Mouse (Mus musculus) liver (tissue): ENCODE measurements around the gene Slc6a19.
"Not testable (repeated sequence)": the region's sequence is repeated elsewhere in the genome, so short reads cannot be mapped to it uniquely, and the experiment has no call there.

Source experiments
- DNase-seq: peaks from one replicate; pipeline ENCODE4 v3.0.0-alpha.2; 2020; ENCODE audit warnings: mixed read lengths

The Slc6a19 gene

DNA sequence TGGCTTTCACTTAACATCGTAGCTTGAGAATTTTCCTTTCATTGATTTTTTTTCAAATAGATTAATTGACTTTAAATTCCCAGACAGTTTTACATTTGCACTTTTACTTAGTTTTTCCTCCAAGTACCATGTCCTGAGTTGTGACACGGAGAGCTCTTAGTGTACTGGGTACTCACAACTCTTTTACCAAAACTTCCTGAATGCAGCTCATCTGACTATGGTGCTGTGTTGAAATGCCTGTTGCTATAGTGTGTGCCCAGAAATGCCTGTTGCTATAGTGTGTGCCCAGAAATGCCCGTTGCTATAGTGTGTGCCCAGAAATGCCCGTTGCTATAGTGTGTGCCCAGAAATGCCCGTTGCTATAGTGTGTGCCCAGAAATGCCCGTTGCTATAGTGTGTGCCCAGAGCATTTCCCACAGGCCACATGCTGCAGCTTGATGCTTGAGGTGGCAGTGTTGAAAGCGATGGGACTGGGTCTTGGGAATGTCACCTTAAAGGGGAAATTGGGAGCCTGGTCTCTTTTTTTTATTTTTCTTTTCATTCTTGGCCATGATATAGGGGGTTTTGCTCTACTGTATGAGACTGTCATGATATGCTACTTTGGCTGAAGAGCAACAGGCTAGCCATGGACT lies at the start of gene Slc6a19:
Gene Slc6a19 (minus strand): TSS at position 172 of the 632 bp plus-strand sequence.
- DNase-seq, result no peak

DNA sequence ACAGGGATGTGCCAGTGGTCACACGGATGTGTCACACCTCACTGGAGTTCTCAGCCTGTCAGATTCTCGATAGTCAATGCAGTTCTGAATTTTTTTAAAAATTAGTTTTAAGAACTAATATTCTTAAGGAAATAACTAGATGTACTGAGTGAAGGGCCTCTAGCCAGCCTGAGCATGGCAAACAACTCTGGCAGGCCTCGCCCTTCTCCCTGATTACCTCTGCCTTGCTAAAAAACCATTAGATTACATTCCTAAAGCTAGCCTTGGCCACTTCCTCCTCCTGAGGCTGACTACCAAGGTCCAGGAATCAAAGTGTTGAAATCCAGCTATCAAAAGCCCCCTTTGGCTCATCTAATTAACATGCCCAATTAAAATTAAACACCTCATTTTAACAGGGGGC lies 46.6 kb upstream of the Slc6a19 start:
- no peak for DNase-seq

DNA sequence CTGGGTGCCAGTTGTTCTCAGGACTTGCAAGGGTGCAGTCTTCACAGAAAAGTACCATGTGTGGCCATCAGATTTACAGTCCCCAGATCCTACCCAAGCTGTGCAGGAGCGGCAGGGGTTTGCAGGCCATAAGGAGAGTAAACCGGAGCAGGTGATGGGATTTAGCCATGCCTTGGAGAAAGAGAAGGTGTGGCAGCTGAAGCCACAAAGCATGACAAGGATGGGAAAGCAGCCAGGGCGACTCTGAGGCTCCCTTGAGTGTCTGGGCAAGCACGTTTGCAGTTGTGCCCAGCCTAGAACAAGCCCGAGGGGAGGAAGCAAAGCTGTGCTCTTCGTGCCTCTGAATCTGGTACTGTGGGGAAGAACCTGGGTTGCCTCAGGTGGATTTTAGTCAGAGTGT lies 45.8 kb upstream of the Slc6a19 start:
- no peak for DNase-seq

DNA sequence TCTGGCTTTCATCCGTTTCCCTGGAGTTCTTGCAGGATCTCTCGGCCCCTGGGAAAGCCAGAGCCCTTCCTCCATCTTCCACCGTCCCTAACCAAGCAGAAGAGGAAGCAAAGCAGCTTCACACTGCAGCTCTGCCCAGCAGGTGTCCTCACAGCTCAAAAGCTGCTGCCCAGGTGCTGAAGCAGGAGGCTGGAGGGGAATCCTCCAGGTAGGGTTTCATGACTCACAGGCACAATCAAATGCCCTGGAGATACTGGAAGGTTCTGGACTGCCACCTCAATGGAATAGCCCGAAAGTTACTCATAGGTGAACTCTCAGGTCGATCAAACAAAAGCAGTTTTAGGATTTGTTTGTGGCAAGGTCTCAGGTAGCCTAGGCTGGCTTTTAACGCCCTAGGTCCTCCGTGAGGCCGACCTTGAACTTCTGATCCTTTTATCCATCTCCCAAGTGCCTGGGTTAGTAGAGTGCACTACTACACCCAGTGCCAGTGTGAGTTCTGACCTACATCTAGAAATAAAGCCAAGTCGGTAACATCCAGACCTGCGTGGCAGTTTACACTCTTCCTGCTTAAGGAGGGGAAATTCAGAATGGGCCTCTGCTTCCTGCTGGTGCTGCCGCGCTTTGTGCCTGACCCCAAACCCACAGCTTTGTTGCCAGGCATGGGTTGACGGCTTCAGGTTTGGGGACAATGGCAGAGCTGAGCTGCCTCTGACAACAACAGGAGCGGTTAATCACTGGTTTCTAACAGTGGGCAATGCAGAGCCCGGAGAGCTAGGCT lies 44.2 kb upstream of the Slc6a19 start:
- DNase-seq, result no peak

DNA sequence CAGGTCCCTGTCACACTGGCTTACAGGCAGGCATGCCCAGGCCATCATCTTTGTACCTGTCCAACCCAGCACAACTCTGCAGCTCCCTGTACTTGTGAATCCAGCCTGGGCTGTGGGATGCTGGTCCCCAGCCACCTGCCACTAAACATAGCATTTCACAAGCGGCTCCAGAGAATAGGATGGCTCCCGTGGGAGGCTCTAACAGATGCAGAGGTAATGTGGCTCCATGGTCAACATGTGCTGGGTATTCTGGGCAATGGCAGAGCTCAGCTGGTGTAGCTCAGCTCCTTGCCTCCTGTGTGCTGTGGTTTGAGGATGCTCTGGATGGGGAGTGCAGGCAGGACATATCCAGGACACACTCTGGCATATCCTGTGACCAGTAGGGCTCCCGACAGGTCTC lies 39.0 kb upstream of the Slc6a19 start:
- DNase-seq, result no peak

DNA sequence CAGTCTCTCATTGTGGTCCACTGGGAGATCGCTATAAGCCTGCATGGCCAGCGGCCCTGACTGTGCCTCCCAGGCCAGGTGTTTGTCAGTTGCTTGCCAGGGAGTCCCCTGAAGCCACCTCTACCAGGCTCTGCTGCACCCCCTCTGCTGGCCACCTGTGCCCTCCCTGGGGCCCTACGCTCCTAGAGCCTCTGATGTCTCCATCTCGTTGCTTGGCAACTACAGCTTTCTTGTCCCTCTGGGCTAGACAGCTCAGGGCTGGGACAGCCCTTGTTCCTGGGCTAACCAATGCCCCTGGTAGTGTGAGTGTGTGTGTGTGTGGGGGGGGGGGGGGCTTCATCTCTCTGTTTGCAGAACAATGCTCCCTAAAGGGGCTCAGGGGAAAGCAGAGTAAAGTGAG lies 38.3 kb upstream of the Slc6a19 start:
- DNase-seq, result no peak

DNA sequence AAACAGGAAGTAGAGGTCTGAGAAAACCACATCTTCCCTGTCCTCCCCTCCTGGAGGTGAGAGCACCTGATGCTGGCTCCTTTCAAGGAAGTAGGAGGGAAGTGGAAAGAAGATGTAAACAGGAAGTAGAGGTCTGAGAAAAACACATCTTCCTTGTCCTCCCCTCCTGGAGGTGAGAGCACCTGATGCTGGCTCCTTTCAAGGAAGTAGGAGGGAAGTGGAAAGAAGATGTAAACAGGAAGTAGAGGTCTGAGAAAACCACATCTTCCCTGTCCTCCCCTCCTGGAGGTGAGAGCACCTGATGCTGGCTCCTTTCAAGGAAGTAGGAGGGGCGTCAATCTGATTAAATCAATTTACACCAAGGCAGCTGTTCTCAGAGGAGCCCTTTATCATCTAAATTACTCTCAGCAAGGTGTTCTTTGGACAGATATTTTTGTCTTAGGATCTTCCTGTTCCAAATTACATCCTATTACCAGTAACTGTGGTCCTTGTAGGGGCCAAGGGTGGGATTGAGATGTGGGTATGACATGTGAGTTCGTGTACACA lies 35.8 kb upstream of the Slc6a19 start:
- not testable (repeated sequence) for DNase-seq

DNA sequence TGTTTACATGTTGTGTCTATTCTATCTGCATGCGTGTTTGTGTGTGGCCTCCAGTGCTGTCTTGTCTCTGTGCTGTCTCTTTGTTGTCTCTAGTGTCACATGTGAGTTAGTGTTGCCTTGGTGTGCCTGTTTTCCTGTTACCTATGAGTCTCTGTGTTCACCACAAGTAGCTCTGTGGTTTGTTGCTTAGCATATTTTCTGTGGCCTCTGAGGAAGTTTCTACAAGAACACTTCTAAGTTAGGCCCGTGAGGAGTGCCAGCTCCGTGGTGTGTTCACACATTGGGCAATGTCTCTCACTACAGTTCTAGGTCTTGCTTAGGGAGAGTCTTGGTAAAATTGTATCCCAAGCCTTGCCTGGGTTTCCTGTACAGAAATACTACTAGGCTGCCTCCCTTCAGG lies 32.3 kb upstream of the Slc6a19 start:
- no peak for DNase-seq

DNA sequence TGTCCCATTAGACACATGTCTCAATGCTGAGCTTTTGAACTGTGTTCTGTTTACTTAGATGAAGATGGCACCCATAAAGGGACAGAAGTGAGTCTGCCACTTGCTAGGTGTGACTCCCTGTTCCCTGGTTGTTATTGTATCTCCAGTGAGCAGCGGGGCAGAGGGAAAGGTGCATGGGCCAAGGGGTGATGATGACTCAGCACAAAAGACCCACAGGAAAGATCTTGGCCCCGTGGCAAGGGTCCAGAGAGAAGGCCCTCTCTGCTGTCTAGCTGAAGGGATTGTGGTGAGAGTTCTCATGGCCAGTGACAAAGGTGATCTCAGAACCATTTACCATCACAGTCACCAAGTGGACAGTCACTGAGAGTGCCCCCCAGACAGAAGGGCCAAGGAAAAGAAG lies 31.3 kb upstream of the Slc6a19 start:
- no peak for DNase-seq

DNA sequence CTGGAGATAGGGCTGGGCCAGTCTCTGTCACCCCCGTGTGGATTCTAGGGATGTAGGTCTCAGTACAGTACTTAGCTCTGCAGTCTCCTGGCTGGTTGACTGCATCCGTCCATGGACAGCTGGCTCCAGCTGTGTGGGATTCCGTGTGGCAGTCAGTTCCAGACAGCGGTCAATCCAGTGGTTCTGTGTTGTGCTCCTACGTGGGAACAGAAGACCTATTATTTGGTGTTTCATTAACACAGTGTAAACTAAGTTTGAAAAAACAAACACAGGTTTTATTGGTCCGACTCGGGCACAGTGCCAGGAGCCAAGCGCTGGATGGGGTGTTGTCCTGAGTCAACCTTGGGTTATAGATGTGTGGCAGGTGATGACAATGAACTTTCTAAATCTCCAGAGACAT lies 30.6 kb upstream of the Slc6a19 start:
- no peak for DNase-seq

DNA sequence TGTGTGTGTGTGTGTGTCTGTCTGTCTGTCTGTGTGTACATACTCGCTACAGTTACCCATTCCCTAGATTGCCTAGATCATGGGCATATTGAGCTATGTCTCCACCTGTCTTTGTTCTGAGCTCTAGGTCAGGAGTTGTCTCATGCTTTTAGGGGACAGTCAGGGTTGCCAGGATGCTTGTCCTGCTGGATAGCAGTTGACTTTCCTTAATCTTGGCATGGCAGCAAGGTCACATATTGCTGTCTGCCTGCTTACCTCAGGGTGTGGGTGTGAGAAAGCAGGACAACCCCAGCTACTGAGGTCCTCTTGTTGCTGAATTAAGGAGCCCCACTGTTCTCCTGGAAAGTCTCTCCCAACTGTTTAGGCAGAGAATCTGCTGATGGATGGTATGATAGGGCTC lies 29.7 kb upstream of the Slc6a19 start:
- DNase-seq, result no peak

DNA sequence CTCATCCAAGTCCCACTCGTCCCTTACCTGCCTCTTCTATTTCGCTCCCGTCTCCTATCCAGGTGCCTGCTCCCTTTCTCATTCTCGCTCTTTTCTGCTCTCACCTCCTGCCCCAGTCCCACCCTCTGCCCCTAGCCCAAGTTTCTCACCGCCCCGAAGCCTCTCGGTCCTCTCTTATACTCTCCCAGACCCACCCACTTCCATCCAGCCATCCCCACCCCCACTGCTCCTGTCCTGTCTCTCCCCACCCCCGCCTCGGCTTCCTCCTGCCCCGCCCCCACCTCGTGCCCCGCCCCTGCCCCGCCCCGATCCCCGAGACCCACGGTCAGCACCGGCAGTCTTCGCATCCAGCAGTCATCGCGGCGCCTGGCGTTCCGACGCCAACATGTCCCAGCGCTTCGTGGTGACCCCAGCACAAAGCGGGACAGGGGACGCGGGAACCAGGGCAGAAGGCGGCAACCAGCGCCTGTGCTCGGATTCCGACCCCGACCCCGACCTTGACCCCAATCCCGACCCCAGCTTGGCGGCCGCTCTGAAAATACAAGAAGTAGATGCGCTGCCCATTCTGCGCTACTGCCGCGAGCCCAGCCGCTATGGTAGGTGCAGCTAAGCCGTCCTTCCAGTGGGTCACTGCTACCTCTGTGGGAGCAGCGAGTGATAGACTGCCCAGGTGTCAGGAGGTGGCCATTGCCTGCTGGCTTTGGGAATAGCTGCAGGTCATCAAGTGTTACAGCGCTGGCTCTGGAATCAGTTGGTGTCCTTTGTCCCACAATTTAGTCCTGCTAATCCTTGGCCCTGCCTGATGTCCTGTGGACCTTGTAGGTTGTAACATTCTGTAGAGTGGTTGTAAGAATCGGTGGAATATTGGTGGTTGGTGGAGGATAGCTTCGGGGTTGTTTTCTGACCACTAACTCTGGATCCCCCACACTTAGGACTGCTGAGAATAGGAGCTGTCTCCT lies 28.4 kb upstream of the Slc6a19 start, which contains the start of gene Slc12a7:
Gene Slc12a7 (plus strand): TSS at position 353 of the 959 bp plus-strand sequence.
- peak; percentile 53 for DNase-seq

DNA sequence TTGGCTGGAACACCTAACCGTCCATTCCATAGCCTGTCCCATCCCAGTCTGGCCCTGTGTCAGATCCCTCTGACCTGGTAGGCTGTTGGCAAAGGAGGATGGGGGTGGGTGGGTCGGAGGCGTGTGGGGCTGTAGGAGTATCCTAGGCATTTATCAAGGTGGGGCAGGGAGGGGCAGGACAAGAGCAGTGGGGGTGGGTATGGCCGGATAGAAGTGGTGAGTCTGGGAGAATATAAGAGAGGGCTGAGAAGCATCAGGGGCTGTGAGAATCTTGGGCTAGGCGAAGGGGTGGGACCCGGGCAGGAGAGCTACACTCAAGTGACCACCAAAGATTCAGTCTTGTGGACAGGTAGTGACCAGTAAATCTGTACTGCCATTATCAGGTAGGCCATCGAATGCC lies 27.6 kb upstream of the Slc6a19 start:
- DNase-seq, result no peak

DNA sequence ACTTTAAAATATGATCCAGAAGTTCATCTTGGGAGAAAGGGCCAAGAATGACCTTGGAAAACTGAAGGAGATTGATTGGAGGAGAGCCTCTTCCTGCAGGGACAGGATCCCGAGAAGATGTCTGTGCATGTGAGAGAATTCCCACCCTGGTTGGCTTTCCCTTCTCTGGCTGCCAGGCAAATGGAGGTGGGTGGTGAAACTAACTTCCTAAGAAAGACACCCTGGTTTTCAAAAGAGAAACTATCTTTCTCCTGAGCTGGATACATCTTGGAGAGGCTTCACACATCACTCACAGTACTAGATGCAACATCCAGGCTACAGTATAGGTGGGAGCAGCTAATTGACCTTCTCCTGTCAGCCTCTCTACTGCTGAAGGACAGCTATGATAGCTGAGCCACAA lies 26.2 kb upstream of the Slc6a19 start:
- DNase-seq, result no peak

DNA sequence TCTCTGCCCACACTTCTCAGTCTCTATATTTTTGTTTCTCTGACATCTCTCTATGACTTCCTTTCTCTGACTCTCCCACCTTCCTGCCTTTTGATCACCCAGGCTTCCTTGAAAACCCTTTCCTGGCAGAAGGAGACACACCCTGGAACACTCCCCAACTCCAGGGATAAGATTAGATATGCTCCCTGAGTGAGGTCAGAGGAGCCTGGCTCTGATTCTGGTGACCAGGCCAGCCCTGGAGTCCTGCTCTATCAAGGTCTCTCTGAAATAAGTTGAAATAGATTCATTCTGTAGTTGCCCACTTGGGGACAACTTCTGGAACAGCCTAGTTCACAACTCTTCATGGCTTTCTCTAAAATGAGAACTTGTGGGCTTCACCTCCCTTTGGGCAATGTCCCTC lies 24.0 kb upstream of the Slc6a19 start:
- no peak for DNase-seq

DNA sequence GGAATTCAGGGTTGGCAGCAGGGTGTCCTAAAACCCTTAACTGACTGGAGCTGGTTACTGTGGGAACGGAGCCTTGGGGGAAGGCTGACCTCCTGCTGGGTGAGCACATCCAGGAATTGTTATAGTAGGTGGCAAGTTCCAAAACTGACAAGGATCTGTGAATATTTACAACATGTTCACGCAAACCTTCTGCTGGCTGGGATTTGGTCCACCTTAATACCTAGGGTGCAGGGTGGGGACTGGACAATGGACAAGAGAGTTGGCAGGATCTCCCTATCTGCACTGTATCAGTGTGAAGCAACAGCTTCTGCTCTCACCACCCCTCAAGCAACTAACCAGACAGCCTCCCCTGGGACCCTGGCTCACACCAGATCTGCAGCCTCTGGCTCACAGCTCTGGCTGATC lies 23.0 kb upstream of the Slc6a19 start:
- no peak for DNase-seq

DNA sequence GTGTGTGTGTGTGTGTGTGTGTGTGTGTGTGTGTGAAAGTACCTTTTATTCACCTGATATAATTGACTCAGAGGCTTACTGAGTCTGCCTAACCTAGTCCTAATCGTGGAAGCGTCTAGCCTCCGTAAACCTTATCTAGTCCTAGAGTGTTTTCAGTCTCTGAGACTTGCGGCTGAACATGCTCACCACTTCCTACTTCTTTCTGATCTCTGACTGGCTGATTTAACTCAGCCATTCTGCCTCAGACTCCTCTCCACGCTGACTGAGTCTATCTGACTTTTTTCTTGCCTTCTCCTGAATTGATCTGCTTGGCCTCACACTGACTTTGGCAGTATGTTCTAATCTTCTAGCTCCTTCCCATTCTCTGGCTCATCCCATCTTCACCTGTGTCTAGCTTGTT lies 20.6 kb upstream of the Slc6a19 start:
- no peak for DNase-seq

DNA sequence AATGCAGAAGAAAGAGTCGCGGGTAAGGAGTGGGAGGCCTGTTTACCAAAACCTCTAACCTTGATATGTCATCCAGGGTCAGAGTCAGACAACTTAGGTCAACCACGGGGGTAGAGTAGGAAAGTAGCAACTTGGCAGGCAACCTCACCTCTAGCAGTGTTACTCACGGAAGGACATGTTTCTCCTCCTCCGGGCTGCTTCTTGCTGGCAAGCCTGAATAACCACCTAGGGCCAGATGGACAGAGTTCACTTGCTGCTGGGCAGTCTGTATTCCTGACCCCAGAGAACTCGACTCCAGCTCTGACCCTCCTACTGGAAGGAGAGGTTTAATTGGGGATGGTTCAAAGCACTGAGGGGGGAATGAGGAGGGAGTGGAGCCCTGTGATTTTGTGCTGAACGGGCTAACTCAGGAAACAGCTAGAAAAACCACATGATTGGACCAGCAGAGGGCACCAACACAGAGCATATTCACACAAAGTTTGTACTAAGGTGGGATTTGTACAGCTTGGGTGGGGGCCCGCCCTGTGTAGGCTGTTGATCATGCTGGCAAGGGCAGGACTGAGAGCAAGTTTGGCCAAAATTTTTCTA lies 18.5 kb upstream of the Slc6a19 start:
- DNase-seq, result no peak

DNA sequence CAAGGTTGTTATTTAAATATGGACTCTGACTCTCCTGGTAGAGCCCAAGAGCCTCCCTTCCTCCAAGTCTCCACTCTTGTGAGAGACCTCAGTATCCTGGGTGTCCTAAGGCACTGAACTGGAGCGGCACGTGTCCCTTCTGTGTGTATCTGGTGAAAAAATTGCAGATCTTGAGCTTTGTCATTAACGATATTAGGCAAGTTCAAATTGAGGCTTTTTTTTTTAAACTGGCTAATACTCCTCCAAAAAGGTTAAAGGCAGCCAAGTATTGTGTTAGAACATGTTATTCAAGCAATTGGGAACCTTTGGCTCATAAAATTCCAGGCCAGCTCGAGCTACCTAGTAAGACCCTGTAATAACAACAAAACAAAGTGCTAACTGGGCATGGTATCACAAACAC lies 15.6 kb upstream of the Slc6a19 start:
- no peak for DNase-seq

DNA sequence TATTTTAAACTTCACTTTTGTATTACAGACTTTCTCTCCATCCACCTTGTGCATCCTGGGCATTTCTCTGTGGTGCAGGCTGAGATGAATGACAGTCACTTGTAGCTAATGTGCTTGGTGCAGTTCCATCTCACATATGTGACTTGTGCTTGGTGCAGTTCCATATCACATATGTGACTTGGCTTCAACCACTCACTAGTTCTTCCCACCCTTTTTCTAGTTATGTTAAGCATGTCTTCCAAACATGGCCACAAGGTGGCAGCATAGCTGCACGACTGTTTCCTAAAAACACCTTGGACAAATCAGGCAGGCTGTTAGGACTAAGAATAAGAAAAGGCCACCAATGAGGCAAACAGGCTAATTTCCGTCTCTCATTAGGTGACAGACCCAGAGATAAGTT lies 13.6 kb upstream of the Slc6a19 start:
- peak; percentile 75 for DNase-seq

DNA sequence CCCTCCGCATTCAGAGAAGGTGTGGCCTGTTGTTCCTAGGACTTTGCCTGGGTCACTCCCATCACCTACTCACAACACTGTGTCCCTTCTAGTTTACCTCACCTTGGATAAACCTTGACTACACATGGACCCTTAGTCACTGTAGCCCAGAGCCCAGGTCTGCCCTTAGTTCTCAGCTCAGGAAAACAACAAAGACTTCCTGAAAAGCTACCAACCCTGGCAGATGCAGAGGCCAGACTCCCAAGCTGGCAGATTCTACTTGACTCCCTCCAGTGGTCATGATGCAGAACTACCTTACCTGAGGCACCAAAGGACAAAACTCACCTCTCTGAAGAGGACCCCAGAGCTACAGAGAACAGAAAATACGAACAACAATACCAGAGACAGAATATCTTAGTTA lies 9.4 kb upstream of the Slc6a19 start:
- DNase-seq, result no peak

DNA sequence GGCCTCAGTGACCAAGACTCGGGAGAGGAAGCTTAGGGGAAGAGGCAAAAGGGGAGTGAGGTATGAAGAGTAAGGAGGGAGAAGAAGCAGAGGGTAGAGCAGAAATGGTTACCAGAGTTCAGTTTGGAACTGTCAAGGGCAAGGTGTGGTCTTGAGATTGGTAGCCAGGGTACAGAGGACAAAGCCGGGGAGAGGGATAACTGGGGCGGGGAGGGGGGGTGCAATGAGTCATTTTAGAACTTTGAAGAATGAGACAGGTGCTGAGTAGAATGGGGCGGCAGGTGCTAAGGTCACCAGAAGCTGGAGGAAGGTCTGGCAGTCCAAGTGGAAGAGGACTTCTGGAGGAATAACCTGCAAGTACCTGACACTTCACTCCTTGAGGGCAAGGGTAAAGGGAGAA lies 8.5 kb upstream of the Slc6a19 start:
- no peak for DNase-seq

DNA sequence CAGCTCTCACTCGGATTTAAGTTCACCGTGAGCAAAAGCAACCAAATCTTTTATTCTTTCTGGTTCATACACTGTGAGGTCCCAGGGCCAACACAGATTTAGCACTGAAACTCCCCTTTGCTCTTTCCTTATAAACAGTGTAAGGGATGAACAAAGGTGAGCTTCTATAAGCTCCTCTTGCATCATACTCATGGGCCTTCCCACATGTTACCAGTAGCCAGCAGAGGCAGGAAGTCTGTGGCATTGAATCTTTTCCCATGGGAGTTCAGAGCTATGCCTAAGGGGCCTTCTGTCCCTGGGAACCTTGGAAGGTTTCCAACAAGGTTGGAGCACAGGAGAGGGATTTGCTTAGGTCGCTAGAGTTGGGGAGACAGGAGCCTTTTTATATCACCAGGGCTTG lies 7.6 kb upstream of the Slc6a19 start:
- DNase-seq, result no peak
